Mouse (Mus musculus): ENCODE measurements around the gene Comp. TPM values are rescaled to one million over a fixed set of nuclear protein-coding genes. Genes with fewer than 3 reads are reported as not detected.

Gene Comp
- polyA plus RNA-seq, 1 experiment from 2014 or later: 0.42 TPM

GRCm38 (mm10) chr8:70351035-70351999 is 22.0 kb upstream of the Comp start:
- DNase-seq (ENCODE audit: low spot score) (peak; percentile 56), ATAC-seq (ENCODE audit: low FRiP score, low TSS enrichment) (0 out of 2 replicates have a peak, but pooled peaks have one; percentile 1)
- Histone ChIP-seq H3K9ac (ENCODE audit: low read length) (peak overlapping the region; percentile 97), H3K27me3 (ENCODE audit: control insufficient read depth, insufficient read depth, low read length) (no peaks in the 10 kb centered on the region), H3K4me2 (replicated peaks; ENCODE audit: low read depth) (peak overlapping the region; percentile 94), H3K4me3 (ENCODE audit: low read depth, low read length) (peak overlapping the region; percentile 94), H3K9me3 (ENCODE audit: control insufficient read depth, low read length) (no peaks in the 10 kb centered on the region), H3K27ac (replicated peaks) (peak overlapping the region; percentile 92), H3K4me1 (replicated peaks; ENCODE audit: control insufficient read depth, insufficient read depth) (peaks cover 11% of the 10 kb centered on the region; the same call in 1 of the 2 replicates), H3K36me3 (ENCODE audit: control insufficient read depth, insufficient read depth, low read length) (peaks cover 6% of the 10 kb centered on the region)
- WGBS: 29% methylated on average over 15 of the region's 15 CpGs
- TF ChIP-seq CTCF (IDR thresholded peaks at IDR 0.05; ENCODE audit: low read depth) (no peak), EP300 (optimal IDR thresholded peaks at IDR 0.05) (no peak)

DNA sequence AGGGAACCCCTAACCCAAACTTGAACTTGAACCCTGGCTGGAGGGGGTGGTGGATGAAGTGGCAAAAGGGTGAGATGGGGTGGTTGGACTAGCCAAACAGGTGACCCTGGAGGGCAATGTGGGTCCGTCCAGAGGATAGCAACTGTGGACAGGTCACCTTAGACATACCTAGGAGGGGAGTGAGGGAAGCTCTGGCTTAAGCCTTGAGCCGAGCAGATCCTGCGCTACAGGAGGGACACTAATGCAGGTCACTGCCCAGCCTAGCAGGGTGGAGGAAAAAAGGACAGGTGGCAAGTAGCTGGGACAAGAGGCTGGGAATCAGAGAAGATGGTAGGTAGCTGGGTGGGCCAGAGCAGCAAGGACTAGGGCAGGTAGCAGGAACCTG is 21.4 kb upstream of the Comp start:
- Histone ChIP-seq H3K4me2 (replicated peaks; ENCODE audit: low read depth) (peak overlapping the region; percentile 94), H3K36me3 (ENCODE audit: control insufficient read depth, insufficient read depth, low read length) (peaks cover 6% of the 10 kb centered on the region; the same call in 1 of the 2 replicates), H3K27me3 (ENCODE audit: control insufficient read depth, insufficient read depth, low read length) (no peaks in the 10 kb centered on the region), H3K4me1 (replicated peaks; ENCODE audit: control insufficient read depth, insufficient read depth) (peaks cover 11% of the 10 kb centered on the region; the same call in 1 of the 2 replicates), H3K27ac (replicated peaks) (peak overlapping the region; percentile 92), H3K4me3 (ENCODE audit: low read depth, low read length) (peak overlapping the region; percentile 94), H3K9ac (ENCODE audit: low read length) (peak overlapping the region; percentile 97), H3K9me3 (ENCODE audit: control insufficient read depth, low read length) (no peaks in the 10 kb centered on the region)
- 10% methylated on average over 3 of the region's 3 CpGs for WGBS
- DNase-seq (ENCODE audit: low spot score) (no peak), ATAC-seq (ENCODE audit: low FRiP score, low TSS enrichment) (no peak)
- TF ChIP-seq CTCF (IDR thresholded peaks at IDR 0.05; ENCODE audit: low read depth): no peak
- no peak for TF ChIP-seq EP300 (optimal IDR thresholded peaks at IDR 0.05)

DNA sequence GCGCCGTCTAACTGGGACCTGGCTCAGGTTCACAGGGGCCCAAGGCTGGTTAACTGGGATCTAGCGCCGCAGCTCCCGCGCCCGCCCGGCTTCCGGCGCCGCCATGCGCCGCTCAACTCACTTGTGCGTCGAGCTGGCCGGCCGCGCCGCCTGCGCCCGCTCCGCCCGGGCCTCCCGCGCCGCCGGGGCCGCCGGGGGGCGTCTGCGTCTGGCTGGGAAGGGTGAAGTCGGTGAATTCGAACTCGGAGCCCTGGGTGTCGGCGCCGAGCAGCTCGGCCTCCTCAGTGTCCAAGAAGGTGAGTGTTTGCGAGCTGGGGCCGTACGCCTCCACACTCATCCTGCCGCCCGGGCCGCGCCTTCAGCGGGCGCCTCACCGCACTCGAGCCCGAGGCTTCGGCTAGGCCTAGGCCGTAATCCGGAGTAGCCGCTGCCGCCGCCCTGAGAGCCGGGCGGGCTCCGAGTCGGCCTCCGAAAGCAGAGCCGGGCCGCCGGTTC is 20.7 kb upstream of the Comp start:
- DNase-seq (ENCODE audit: low spot score) (no peak), ATAC-seq (ENCODE audit: low FRiP score, low TSS enrichment) (peak; percentile 53)
- peak overlapping the region; percentile 92 for H3K27ac ChIP-seq (replicated peaks)
- H3K4me1 ChIP-seq (replicated peaks; ENCODE audit: control insufficient read depth, insufficient read depth): peaks cover 11% of the 10 kb centered on the region; the same call in 1 of the 2 replicates
- H3K4me3 ChIP-seq (ENCODE audit: low read depth, low read length): peak overlapping the region; percentile 94
- H3K9ac ChIP-seq (ENCODE audit: low read length): peak overlapping the region; percentile 97
- H3K36me3 ChIP-seq (ENCODE audit: control insufficient read depth, insufficient read depth, low read length): peaks cover 6% of the 10 kb centered on the region; the same call in 1 of the 2 replicates
- H3K9me3 ChIP-seq (ENCODE audit: control insufficient read depth, low read length): no peaks in the 10 kb centered on the region
- WGBS: 0% methylated on average over 48 of the region's 64 CpGs
- TF ChIP-seq EP300 (optimal IDR thresholded peaks at IDR 0.05): no peak
- no peak; the same call in 1 of the 2 replicates for TF ChIP-seq CTCF (IDR thresholded peaks at IDR 0.05; ENCODE audit: low read depth)
- H3K27me3 ChIP-seq (ENCODE audit: control insufficient read depth, insufficient read depth, low read length): no peaks in the 10 kb centered on the region
- H3K4me2 ChIP-seq (replicated peaks; ENCODE audit: low read depth): peak overlapping the region; percentile 94

GRCm38 (mm10) chr8:70353194-70353817 is 20.1 kb upstream of the Comp start, which contains the start of gene Upf1:
Gene Upf1 (minus strand): TSS chr8:70353278.
- H3K4me3 ChIP-seq (ENCODE audit: low read depth, low read length): peak within 1 kb of the TSS; percentile 94
- peak within 1 kb of the TSS; percentile 94 for H3K4me2 ChIP-seq (replicated peaks; ENCODE audit: low read depth)
- under 1% methylated on average over 48 of the region's 69 CpGs for WGBS
- H3K9me3 ChIP-seq (ENCODE audit: control insufficient read depth, low read length): no peaks in the 10 kb centered on the region
- peaks cover 6% of the 10 kb centered on the region; the same call in 1 of the 2 replicates for H3K36me3 ChIP-seq (ENCODE audit: control insufficient read depth, insufficient read depth, low read length)
- DNase-seq (ENCODE audit: low spot score): peak; percentile 100
- H3K27ac ChIP-seq (replicated peaks): peak within 1 kb of the TSS; percentile 92
- TF ChIP-seq CTCF (IDR thresholded peaks at IDR 0.05; ENCODE audit: low read depth) (no peak), EP300 (optimal IDR thresholded peaks at IDR 0.05) (no peak)
- peak within 1 kb of the TSS; percentile 97 for H3K9ac ChIP-seq (ENCODE audit: low read length)
- H3K4me1 ChIP-seq (replicated peaks; ENCODE audit: control insufficient read depth, insufficient read depth): peaks cover 11% of the 10 kb centered on the region; the same call in 1 of the 2 replicates
- H3K27me3 ChIP-seq (ENCODE audit: control insufficient read depth, insufficient read depth, low read length): no peaks in the 10 kb centered on the region
- peak; percentile 89 for ATAC-seq (ENCODE audit: low FRiP score, low TSS enrichment)

GRCm38 (mm10) chr8:70354004-70354403 is 19.4 kb upstream of the Comp start:
- Histone ChIP-seq H3K27me3 (ENCODE audit: control insufficient read depth, insufficient read depth, low read length) (no peaks in the 10 kb centered on the region), H3K9me3 (ENCODE audit: control insufficient read depth, low read length) (no peaks in the 10 kb centered on the region), H3K9ac (ENCODE audit: low read length) (peak overlapping the region; percentile 38), H3K4me2 (replicated peaks; ENCODE audit: low read depth) (peak overlapping the region; percentile 52), H3K4me1 (replicated peaks; ENCODE audit: control insufficient read depth, insufficient read depth) (peaks cover 11% of the 10 kb centered on the region; the same call in 1 of the 2 replicates), H3K36me3 (ENCODE audit: control insufficient read depth, insufficient read depth, low read length) (0 out of 2 replicates have a peak, but pooled peaks cover 3% of the 10 kb centered on the region), H3K27ac (replicated peaks) (peak overlapping the region; percentile 67; the same call in 1 of the 2 replicates), H3K4me3 (ENCODE audit: low read depth, low read length) (peak overlapping the region; percentile 94)
- no peak for TF ChIP-seq EP300 (optimal IDR thresholded peaks at IDR 0.05)
- TF ChIP-seq CTCF (IDR thresholded peaks at IDR 0.05; ENCODE audit: low read depth): no peak
- ATAC-seq (ENCODE audit: low FRiP score, low TSS enrichment) (no peak), DNase-seq (ENCODE audit: low spot score) (no peak)
- 40% methylated on average over 4 of the region's 4 CpGs for WGBS
